Mouse (Mus musculus): ENCODE data around the gene U2af2. TPM values are rescaled to one million over a fixed set of nuclear protein-coding genes. Genes with fewer than 3 reads are reported as not detected.
"Not testable (repeated sequence)": the region's sequence is repeated elsewhere in the genome, so short reads cannot be mapped to it uniquely, and the experiment has no call there.

U2af2 gene
- polyA plus RNA-seq (2016; fragmentation: Nextera tagmentation; extraction: Ambion mirVana): 136 and 138 TPM in 2 replicates

DNA sequence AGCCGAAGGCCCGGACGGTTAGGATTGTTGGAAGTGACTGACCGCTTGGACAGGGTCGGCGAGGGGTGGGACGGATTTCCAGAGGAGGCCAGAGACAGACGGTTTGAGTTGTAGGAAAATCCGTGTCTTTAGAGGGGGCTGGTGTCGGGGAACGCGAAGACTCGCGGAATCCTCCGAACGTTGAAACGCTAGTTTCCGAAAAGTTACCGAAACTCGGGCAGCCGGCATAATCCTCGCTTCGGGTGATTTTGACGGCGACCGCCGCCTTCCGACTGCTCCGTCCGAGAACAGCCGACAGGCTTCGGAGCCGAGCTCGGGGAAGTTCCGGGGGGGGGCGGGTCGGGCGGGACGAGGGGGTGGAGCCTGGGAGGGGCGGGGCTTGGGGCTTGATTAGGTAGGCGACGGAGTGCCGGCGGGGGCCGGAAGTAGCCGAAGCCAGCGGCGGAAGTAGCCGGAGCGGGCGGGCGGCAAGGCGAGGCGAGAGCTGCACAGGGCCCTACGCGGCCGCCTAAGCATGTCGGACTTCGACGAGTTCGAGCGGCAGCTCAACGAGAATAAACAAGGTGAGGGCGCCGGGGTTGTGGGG is at the start of gene U2af2:
Gene U2af2 (plus strand): TSS at position 370 of the 586 bp plus-strand sequence.
- peak within 1 kb of the TSS; percentile 88 for H3K9ac ChIP-seq
- WGBS: under 1% methylated on average over 64 of the region's 65 CpGs
- peak within 1 kb of the TSS; percentile 98 for H3K27ac ChIP-seq
- H3K4me1 ChIP-seq: peaks cover 40% of the 10 kb centered on the region
- peaks cover 6% of the 10 kb centered on the region for H3K36me3 ChIP-seq
- no peaks in the 10 kb centered on the region for H3K9me3 ChIP-seq (replicated peaks)
- H3K27me3 ChIP-seq: peaks cover 23% of the 10 kb centered on the region
- H3K4me2 ChIP-seq (replicated peaks): peak within 1 kb of the TSS; percentile 88
- peak; percentile 86 for ATAC-seq (ENCODE audit: low FRiP score)
- peak within 1 kb of the TSS; percentile 61 for H3K4me3 ChIP-seq

DNA sequence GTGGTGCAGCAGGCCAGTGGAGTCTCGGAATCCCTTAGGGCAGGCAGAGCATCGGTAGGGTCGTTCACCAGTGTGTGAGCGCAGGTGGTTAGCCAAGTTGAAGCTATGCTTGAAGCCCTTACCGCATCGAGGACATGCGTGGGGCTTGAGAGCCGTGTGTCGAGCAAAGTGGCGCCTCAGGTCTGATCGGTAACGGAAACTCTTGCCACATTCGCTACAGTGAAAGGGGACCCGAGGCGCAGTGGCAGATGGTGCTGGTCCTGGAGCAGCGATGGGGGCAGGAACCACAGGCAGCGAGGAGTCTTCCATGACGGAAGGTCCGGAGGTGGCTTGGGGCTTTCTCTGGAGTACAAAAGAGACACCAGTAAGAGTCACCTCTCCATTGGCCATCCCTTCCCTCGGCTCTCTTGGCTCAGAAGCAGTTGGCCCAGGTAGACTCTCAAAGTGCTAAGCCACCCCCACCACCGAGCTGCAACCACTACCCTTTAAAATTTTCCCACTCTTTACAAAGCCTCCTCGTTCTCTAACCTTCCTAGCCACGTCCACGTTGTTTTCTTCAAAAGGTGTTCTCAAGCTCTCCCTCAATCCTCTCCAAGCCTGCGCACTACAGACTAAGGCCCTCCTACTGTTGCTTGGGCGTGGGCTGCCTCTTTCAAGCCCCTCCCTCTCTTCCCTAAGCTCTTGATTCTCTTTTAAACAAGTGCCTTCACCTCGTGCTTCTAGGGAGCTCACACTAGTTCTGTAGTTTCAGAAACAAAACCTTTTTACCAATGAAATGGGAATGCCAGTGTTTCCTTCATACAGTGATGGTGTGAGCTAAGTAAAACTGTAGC is 49.0 kb upstream of the U2af2 start:
- ATAC-seq (ENCODE audit: low FRiP score): no peak
- no peak overlapping the region for H3K27ac ChIP-seq
- H3K4me1 ChIP-seq: peaks cover 11% of the 10 kb centered on the region
- H3K4me2 ChIP-seq (replicated peaks): 0 out of 2 replicates have a peak overlapping the region, but pooled peaks have one; percentile 4
- no peaks in the 10 kb centered on the region for H3K9me3 ChIP-seq (replicated peaks)
- 93% methylated on average over 27 of the region's 27 CpGs for WGBS
- peaks cover 56% of the 10 kb centered on the region for H3K36me3 ChIP-seq
- no peak overlapping the region for H3K9ac ChIP-seq
- peak overlapping the region; percentile 4; the same call in 1 of the 2 replicates for H3K4me3 ChIP-seq
- no peaks in the 10 kb centered on the region for H3K27me3 ChIP-seq

DNA sequence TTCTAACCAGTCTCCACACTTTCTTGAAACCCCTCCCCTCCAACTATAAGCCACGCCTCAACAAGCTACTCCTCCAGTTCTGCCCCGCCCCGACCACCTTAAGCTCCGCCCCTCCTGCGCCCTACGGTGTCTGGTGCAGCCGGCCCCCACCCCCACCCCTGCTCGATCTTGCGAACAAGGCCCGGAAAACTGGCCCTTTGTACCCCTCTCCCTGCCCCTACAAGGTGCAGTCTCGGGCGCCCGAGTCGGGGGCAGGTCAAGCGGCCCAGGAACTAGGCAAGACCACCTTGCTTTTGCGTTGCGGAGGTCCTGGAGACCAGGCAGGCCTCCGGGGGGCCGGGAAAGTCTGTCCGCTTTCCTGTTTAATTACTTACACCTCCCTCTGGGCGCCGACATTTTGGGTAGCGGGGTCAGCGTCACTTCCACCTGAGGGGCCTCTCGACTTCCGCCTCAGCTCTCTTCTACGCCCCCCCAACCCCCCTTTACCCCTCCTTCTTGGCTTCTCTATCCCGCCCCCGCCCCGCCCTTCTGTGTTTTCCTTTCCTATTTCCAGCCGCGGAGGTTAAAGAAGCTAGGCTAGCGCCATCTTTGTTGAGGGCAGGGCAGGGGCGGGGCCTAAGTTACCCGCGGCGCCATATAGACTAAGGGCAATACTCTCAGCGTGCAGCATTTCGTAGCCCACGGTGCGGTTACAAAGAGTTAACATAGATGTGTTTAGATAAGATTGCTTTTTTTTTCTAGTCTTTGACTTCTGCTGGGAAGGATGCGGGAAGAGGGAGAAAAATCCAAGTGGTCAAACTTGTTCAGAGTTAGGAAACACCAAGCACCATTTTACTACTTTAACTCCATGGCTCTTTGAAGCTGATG is 47.5 kb upstream of the U2af2 start, which contains the start of the genes Zfp524 and Fiz1:
Gene Zfp524 (plus strand): TSS at position 165 of the 867 bp plus-strand sequence.
Gene Fiz1 (minus strand): TSS at position 447 of the 867 bp plus-strand sequence.
- H3K4me2 ChIP-seq (replicated peaks): peak within 1 kb of the TSS; percentile 57
- ATAC-seq (ENCODE audit: low FRiP score): peak; percentile 84
- H3K36me3 ChIP-seq: peaks cover 42% of the 10 kb centered on the region
- H3K9me3 ChIP-seq (replicated peaks): no peaks in the 10 kb centered on the region
- under 1% methylated on average over 41 of the region's 42 CpGs for WGBS
- peak within 1 kb of the TSS; percentile 78 for H3K9ac ChIP-seq
- no peaks in the 10 kb centered on the region for H3K27me3 ChIP-seq
- peak within 1 kb of the TSS; percentile 62 for H3K4me3 ChIP-seq
- H3K4me1 ChIP-seq: peaks cover 11% of the 10 kb centered on the region
- peak within 1 kb of the TSS; percentile 99 for H3K27ac ChIP-seq

DNA sequence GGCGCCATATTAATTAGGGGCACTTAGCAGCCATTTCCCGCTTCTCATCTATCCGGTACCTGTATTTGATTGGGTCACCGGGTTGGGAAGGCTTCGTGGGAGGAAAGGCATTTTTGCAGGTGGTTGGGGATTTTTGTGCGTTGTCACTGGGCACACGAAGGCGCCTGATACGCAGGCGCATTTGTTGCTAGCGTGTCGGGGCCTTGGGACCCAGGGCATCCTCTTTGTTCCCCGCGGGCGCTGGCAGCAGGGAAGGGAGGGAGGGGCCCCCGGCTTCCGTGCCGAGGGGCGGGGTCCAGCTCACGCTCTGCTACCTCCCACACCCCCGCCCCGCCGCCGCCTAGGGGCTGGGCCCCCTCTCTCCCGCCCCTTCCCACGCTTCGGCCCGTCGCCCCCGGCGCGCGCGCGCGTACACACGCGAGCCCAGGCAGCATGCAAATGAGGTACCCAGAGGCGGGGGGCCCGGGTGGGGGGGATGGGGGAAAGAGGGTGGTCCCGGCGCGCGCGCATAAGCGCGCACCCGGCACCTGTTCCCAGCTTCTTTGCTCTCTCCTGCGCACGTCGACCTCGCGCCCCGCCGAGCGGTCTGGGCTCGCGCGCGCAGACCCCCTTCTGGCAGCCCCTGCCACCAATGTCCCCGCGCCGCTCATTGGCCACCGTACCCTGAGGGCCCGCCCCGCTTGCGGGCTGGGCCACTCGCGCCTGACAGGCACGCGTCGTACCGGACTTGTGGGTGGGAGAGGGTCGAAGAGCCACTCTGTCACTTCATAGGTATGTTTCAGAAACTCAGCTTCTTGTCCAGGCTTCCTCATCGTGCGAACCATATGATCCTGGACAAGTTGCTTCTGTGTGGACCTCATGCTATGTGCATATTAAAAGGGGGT is 46.6 kb upstream of the U2af2 start, which contains the start of gene Gm44973:
Gene Gm44973 (plus strand): TSS at position 379 of the 884 bp plus-strand sequence.
- Histone ChIP-seq H3K9ac (peak within 1 kb of the TSS; percentile 78), H3K4me1 (peaks cover 11% of the 10 kb centered on the region), H3K9me3 (replicated peaks) (no peaks in the 10 kb centered on the region), H3K4me3 (peak within 1 kb of the TSS; percentile 62), H3K4me2 (replicated peaks) (peak within 1 kb of the TSS; percentile 57), H3K27me3 (no peaks in the 10 kb centered on the region), H3K27ac (peak within 1 kb of the TSS; percentile 99), H3K36me3 (peaks cover 33% of the 10 kb centered on the region)
- under 1% methylated on average over 60 of the region's 76 CpGs for WGBS
- peak; percentile 82 for ATAC-seq (ENCODE audit: low FRiP score)

DNA sequence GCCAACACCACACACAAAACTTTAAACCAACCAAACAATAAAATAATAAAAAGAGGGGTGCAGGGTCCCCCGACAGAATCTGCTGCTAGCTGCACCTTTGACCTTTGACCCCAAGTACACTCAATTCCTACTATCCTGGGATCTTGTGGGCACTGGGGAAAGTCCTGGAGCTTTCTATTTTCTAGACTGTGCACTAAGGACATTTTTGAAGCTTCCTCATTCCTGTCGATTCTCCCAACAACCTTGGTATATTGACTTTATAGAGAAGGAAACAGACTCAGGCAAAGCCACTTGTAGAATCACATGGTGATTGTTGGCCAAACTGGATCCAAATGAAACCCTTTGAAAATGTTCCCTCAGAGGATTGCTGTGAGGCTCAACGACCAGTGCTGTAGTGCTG is 45.9 kb upstream of the U2af2 start:
- Histone ChIP-seq H3K9ac (peak overlapping the region; percentile 78; the same call in 1 of the 2 replicates), H3K27ac (peak overlapping the region; percentile 99), H3K27me3 (no peaks in the 10 kb centered on the region), H3K4me2 (replicated peaks) (peak overlapping the region; percentile 57), H3K4me1 (peaks cover 14% of the 10 kb centered on the region), H3K36me3 (peaks cover 26% of the 10 kb centered on the region), H3K4me3 (peak overlapping the region; percentile 62), H3K9me3 (replicated peaks) (no peaks in the 10 kb centered on the region)
- no peak for ATAC-seq (ENCODE audit: low FRiP score)
- WGBS: 64% methylated on average over 3 of the region's 3 CpGs

DNA sequence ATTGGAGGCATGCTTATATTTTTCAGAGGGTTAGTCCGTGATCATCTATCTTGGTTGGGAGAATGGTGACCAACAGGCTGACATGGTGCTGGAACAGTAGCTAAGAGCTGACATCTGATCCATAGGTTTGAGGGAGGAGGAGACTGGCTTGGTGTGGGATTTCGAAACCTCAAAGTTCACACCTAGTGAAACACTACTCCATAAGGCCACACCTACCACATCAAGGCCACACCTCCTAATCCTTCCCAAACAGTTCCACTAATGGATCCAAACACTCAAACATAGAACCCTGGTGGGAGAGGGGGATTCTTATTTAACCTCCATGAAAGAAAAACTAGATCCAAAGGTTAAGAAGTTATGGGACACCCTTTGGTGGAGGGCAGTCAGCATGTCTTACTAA is 45.0 kb upstream of the U2af2 start:
- Histone ChIP-seq H3K4me3 (no peak overlapping the region), H3K9ac (no peak overlapping the region), H3K4me2 (replicated peaks) (no peak overlapping the region), H3K27ac (no peak overlapping the region), H3K9me3 (replicated peaks) (no peaks in the 10 kb centered on the region), H3K27me3 (no peaks in the 10 kb centered on the region), H3K4me1 (peaks cover 20% of the 10 kb centered on the region), H3K36me3 (peaks cover 18% of the 10 kb centered on the region)
- ATAC-seq (ENCODE audit: low FRiP score): no peak
- 100% methylated on average over 2 of the region's 2 CpGs for WGBS

DNA sequence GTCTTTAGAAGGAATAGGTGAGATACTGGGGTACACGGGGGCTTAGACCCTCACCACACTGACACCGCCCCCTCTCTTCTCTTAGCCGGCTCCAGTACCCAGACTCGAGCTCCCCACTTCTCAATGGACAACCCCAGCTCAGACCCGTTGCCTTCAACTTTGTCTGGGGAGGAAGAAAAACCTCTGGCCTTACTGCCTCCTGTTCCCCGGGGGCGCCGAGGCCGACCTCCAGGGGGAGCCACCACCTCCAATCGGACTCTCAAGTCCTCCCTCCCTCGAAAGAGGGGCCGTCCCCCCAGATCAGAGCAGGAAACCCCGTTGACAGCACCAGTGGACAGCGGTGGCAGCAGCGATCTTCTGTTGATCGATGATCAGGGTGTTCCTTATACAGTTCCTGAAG is 44.6 kb upstream of the U2af2 start:
- ATAC-seq (ENCODE audit: low FRiP score): no peak
- H3K9ac ChIP-seq: no peak overlapping the region
- no peaks in the 10 kb centered on the region for H3K27me3 ChIP-seq
- H3K4me1 ChIP-seq: peaks cover 20% of the 10 kb centered on the region
- 94% methylated on average over 16 of the region's 16 CpGs for WGBS
- no peak overlapping the region for H3K4me3 ChIP-seq
- H3K9me3 ChIP-seq (replicated peaks): no peaks in the 10 kb centered on the region
- H3K4me2 ChIP-seq (replicated peaks): no peak overlapping the region
- peaks cover 18% of the 10 kb centered on the region for H3K36me3 ChIP-seq
- H3K27ac ChIP-seq: no peak overlapping the region

DNA sequence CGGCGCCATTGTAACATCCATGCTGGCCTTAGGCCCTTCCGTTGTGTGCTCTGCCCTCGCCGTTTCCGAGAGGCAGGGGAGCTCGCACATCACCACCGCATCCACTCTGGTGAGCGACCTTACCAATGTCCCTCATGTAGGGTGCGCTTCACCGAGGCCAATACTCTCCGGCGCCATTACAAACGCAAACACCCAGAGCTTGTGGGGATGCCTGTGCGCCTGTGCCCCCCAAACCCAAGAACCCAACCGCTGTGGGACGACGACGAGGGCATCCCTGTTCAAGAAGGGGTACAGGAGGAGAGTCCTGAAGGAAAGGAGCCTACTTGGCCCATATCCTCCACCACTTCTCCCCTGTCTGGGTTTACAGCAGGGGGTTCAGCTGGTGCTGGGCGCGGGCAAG is 44.0 kb upstream of the U2af2 start:
- 97% methylated on average over 21 of the region's 21 CpGs for WGBS
- Histone ChIP-seq H3K9me3 (replicated peaks) (no peaks in the 10 kb centered on the region), H3K4me3 (no peak overlapping the region), H3K4me1 (peaks cover 20% of the 10 kb centered on the region), H3K4me2 (replicated peaks) (no peak overlapping the region), H3K36me3 (peaks cover 18% of the 10 kb centered on the region; the same call in 1 of the 2 replicates), H3K9ac (no peak overlapping the region), H3K27ac (no peak overlapping the region), H3K27me3 (no peaks in the 10 kb centered on the region)
- ATAC-seq (ENCODE audit: low FRiP score): no peak

DNA sequence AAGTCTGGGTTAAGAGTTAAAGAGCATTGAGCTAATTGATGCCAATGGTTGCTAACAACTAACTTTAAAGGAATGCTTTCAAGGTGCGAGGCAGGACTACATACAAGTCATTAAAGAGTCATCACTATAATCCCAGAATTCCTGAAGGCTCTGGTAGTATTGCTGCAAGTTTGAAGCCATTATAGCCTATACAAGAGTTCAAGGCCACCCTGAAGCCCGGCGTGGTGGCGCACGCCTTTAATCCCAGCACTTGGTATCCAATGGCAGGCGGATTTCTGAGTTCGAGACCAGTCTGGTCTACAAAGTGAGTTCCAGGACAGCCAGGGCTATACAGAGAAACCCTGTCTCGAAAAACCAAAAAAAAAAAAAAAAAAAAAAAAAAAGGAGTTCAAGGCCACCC is 42.4 kb upstream of the U2af2 start:
- H3K27ac ChIP-seq: peak overlapping the region; percentile 92; the same call in 1 of the 2 replicates
- peaks cover 15% of the 10 kb centered on the region for H3K4me1 ChIP-seq
- not testable (repeated sequence) for H3K9me3 ChIP-seq (replicated peaks); ATAC-seq (ENCODE audit: low FRiP score); H3K27me3 ChIP-seq; H3K9ac ChIP-seq
- peak overlapping the region; percentile 84 for H3K4me2 ChIP-seq (replicated peaks)
- peaks cover 34% of the 10 kb centered on the region for H3K36me3 ChIP-seq
- peak overlapping the region; percentile 75 for H3K4me3 ChIP-seq
- WGBS: 30% methylated on average over 8 of the region's 8 CpGs

DNA sequence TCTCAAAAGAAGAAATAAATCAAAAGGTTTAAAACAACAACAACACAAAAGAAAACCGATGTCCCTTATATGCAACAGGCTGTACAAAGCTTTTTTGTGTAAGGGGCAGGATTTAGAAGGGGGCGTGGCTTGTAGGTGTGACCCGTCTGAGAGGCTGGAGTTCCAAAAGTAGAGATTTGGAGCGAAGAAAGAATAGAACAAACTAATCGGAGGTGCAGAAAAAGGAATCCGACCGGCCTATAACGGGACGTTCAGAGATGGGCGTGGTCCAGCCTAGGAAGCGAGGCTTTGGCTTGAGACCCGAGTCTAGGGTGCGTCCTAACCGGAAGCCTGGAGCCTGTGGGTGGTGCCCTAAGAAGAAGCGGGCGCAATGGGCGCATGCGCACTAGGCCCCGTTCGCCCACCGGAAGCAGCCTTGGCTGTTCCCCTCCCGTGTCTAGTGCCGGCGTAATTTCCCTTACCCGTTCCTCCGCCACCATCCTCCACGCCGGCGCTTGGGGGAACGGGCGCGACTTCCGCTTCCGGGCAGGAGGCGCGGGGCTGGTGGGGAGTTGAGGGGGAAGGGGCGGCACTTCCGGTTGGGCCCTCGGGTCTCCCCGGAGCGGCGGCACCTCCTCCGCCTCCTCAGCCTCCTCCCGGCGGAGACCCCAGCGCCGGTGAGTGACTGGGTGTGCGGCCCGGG is 41.8 kb upstream of the U2af2 start, which contains the start of the genes Zfp865 and Ccdc106:
Gene Zfp865 (plus strand): TSS at position 377 of the 682 bp plus-strand sequence.
Gene Ccdc106 (plus strand): TSS at position 554 of the 682 bp plus-strand sequence.
- Histone ChIP-seq H3K4me2 (replicated peaks) (peak within 1 kb of the TSS; percentile 84), H3K9me3 (replicated peaks) (no peaks in the 10 kb centered on the region)
- WGBS: under 1% methylated on average over 43 of the region's 49 CpGs

More for the DNA sequence above, 41.8 kb upstream of the U2af2 start, which contains the start of the genes Zfp865 and Ccdc106:
- peaks cover 37% of the 10 kb centered on the region for H3K36me3 ChIP-seq
- H3K9ac ChIP-seq: peak within 1 kb of the TSS; percentile 93
- peaks cover 15% of the 10 kb centered on the region for H3K4me1 ChIP-seq
- peak within 1 kb of the TSS; percentile 75 for H3K4me3 ChIP-seq
- peak; percentile 94 for ATAC-seq (ENCODE audit: low FRiP score)
- no peaks in the 10 kb centered on the region for H3K27me3 ChIP-seq
- peak within 1 kb of the TSS; percentile 92 for H3K27ac ChIP-seq

Measured in hindbrain, embryonic 12.5 days (tissue).